In genomic region chr11:35935133-35935532, GRCm38 (mm10) we compare ENCODE assay signal across 31 mouse cellular contexts. TPM values are rescaled to one million over a fixed set of nuclear protein-coding genes. Genes with fewer than 3 reads are reported as not detected.
A peak's percentile ranks its signal among the peaks of the same experiment; 100 is the strongest.
DNase-seq lines count a peak whose midpoint lies in the region; ATAC-seq and TF ChIP-seq lines count a peak whose summit lies in the region.
"Had no signal": no experiment of that assay in that cellular context is flagged by ENCODE, and none has a peak within 500 bp of the region (broad histone marks: within the 10 kb centered on the region; RNA-seq: fewer than 3 reads in every experiment).

No protein-coding gene starts in this region.

- no peaks in the 10 kb centered on the region for H3K9me3 ChIP-seq in hindbrain, embryonic 10.5 days
- H3K9me3 ChIP-seq in hindbrain, embryonic 14.5 days (ENCODE audit: control insufficient read depth, low read length): no peaks in the 10 kb centered on the region
- H3K9me3 ChIP-seq in kidney, embryonic 15.5 days (replicated peaks): no peaks in the 10 kb centered on the region
- H3K9me3 ChIP-seq in midbrain, embryonic 10.5 days (replicated peaks): no peaks in the 10 kb centered on the region
- H3K9me3 ChIP-seq in midbrain, embryonic 15.5 days: no peaks in the 10 kb centered on the region
- H3K9me3 ChIP-seq: embryonic facial prominence, embryonic 12.5 days; embryonic facial prominence, embryonic 15.5 days; forebrain, embryonic 13.5 days; heart, embryonic 10.5 days; heart, embryonic 13.5 days; hindbrain, embryonic 12.5 days had no signal

- WGBS in hindbrain, embryonic 10.5 days: 100% methylated on average over 1 of the region's 1 CpGs
- WGBS in hindbrain, embryonic 14.5 days: 96% methylated on average over 1 of the region's 1 CpGs
- 83% methylated on average over 1 of the region's 1 CpGs for WGBS in kidney, embryonic 15.5 days
- WGBS in midbrain, embryonic 10.5 days: 96% methylated on average over 1 of the region's 1 CpGs
- 100% methylated on average over 1 of the region's 1 CpGs for WGBS in midbrain, embryonic 15.5 days

- H3K4me1 ChIP-seq in hindbrain, embryonic 10.5 days (replicated peaks): peaks cover 74% of the 10 kb centered on the region
- H3K4me1 ChIP-seq in hindbrain, embryonic 14.5 days (replicated peaks; ENCODE audit: control insufficient read depth, insufficient read depth, low read length): peaks cover 24% of the 10 kb centered on the region; the same call in 1 of the 2 replicates
- H3K4me1 ChIP-seq in kidney, embryonic 15.5 days: peaks cover 84% of the 10 kb centered on the region
- peaks cover 65% of the 10 kb centered on the region for H3K4me1 ChIP-seq in midbrain, embryonic 10.5 days
- peaks cover 13% of the 10 kb centered on the region; the same call in 1 of the 2 replicates for H3K4me1 ChIP-seq in midbrain, embryonic 15.5 days

- H3K36me3 ChIP-seq in hindbrain, embryonic 10.5 days: no peaks in the 10 kb centered on the region
- H3K36me3 ChIP-seq in hindbrain, embryonic 14.5 days (replicated peaks; ENCODE audit: control insufficient read depth, insufficient read depth): no peaks in the 10 kb centered on the region
- no peaks in the 10 kb centered on the region for H3K36me3 ChIP-seq in kidney, embryonic 15.5 days
- no peaks in the 10 kb centered on the region for H3K36me3 ChIP-seq in midbrain, embryonic 10.5 days
- no peaks in the 10 kb centered on the region for H3K36me3 ChIP-seq in midbrain, embryonic 15.5 days (replicated peaks)
- H3K36me3 ChIP-seq: embryonic facial prominence, embryonic 12.5 days; embryonic facial prominence, embryonic 15.5 days; heart, embryonic 10.5 days; heart, embryonic 13.5 days; hindbrain, embryonic 12.5 days had no signal

- no peak for TF ChIP-seq CTCF in layer of hippocampus, adult 2 months (conservative IDR thresholded peaks at IDR 0.05)

- H3K27ac ChIP-seq in hindbrain, embryonic 10.5 days: peak overlapping the region; percentile 42; the same call in 1 of the 2 replicates
- H3K27ac ChIP-seq in hindbrain, embryonic 14.5 days: no peak overlapping the region
- peak overlapping the region; percentile 65 for H3K27ac ChIP-seq in kidney, embryonic 15.5 days
- H3K27ac ChIP-seq in layer of hippocampus, adult 2 months: peak overlapping the region; percentile 2; the same call in 1 of the 2 replicates
- H3K27ac ChIP-seq in midbrain, embryonic 10.5 days (replicated peaks): peak overlapping the region; percentile 85
- H3K27ac ChIP-seq in midbrain, embryonic 15.5 days: no peak overlapping the region
- H3K27ac ChIP-seq: embryonic facial prominence, embryonic 12.5 days; embryonic facial prominence, embryonic 15.5 days; forebrain, embryonic 13.5 days; heart, adult 2 months; heart, embryonic 10.5 days; heart, embryonic 13.5 days; hindbrain, embryonic 12.5 days had no signal

- no peak overlapping the region for H3K4me3 ChIP-seq in hindbrain, embryonic 10.5 days
- H3K4me3 ChIP-seq in hindbrain, embryonic 14.5 days (replicated peaks; ENCODE audit: low read length): no peak overlapping the region
- H3K4me3 ChIP-seq in kidney, embryonic 15.5 days (replicated peaks): no peak overlapping the region
- H3K4me3 ChIP-seq in layer of hippocampus, adult 2 months: no peak overlapping the region
- no peak overlapping the region for H3K4me3 ChIP-seq in midbrain, embryonic 10.5 days
- no peak overlapping the region for H3K4me3 ChIP-seq in midbrain, embryonic 15.5 days
- H3K4me3 ChIP-seq: embryonic facial prominence, embryonic 12.5 days; embryonic facial prominence, embryonic 15.5 days; forebrain, embryonic 13.5 days; heart, adult 2 months; heart, embryonic 10.5 days; heart, embryonic 13.5 days; hindbrain, embryonic 12.5 days had no signal

- ATAC-seq in hindbrain, embryonic 14.5 days (ENCODE audit: low FRiP score): no peak
- ATAC-seq in kidney, embryonic 15.5 days (replicated peaks; ENCODE audit: low FRiP score): no peak
- no peak for ATAC-seq in midbrain, embryonic 15.5 days (replicated peaks)
- ATAC-seq: forebrain, embryonic 13.5 days; forebrain, embryonic 16.5 days; hindbrain, embryonic 16.5 days had no signal

- no peak for DNase-seq in hindbrain, embryonic 10.5 days (ENCODE audit: low spot score)
- DNase-seq in hindbrain, embryonic 14.5 days (ENCODE audit: low spot score): no peak
- DNase-seq in kidney, adult 8-10 months: no peak
- DNase-seq in layer of hippocampus, adult 2 months (ENCODE audit: low spot score in 2 of 2): no peak
- DNase-seq in layer of hippocampus, postnatal 25 days (ENCODE audit: extremely low spot score in 1 of 2, low spot score in 1 of 2): no peak
- DNase-seq in midbrain, embryonic 10.5 days (ENCODE audit: low spot score): no peak
- DNase-seq: adrenal gland, adult 2 months; adrenal gland, postnatal 14 days; B cell, adult 2 months; cerebellum, adult 11 months; cerebellum, adult 2 months; cerebellum, adult 9-11 months; cerebellum, postnatal 25 days; gastrocnemius, postnatal 10 days; gastrocnemius, postnatal 36 days; heart, adult 2 months; heart, postnatal 14 days; heart, postnatal 4 days had no signal

- H3K9ac ChIP-seq in hindbrain, embryonic 14.5 days: no peak overlapping the region
- H3K9ac ChIP-seq in kidney, embryonic 15.5 days: no peak overlapping the region
- no peak overlapping the region for H3K9ac ChIP-seq in midbrain, embryonic 15.5 days
- H3K9ac ChIP-seq: embryonic facial prominence, embryonic 12.5 days; embryonic facial prominence, embryonic 15.5 days; forebrain, embryonic 13.5 days; heart, embryonic 13.5 days; hindbrain, embryonic 12.5 days had no signal

- H3K27me3 ChIP-seq in hindbrain, embryonic 10.5 days (ENCODE audit: insufficient read depth, poor library complexity, severe bottlenecking): no peaks in the 10 kb centered on the region
- H3K27me3 ChIP-seq in hindbrain, embryonic 14.5 days (ENCODE audit: control insufficient read depth, insufficient read depth, low read length): no peaks in the 10 kb centered on the region
- no peaks in the 10 kb centered on the region for H3K27me3 ChIP-seq in kidney, embryonic 15.5 days
- H3K27me3 ChIP-seq in midbrain, embryonic 10.5 days (ENCODE audit: low read depth, poor library complexity, severe bottlenecking): no peaks in the 10 kb centered on the region
- H3K27me3 ChIP-seq in midbrain, embryonic 15.5 days (replicated peaks): no peaks in the 10 kb centered on the region
- H3K27me3 ChIP-seq: CH12.LX; embryonic facial prominence, embryonic 12.5 days; embryonic facial prominence, embryonic 15.5 days; forebrain, embryonic 13.5 days; heart, embryonic 13.5 days; hindbrain, embryonic 12.5 days had no signal

- H3K4me2 ChIP-seq in hindbrain, embryonic 14.5 days (replicated peaks): no peak overlapping the region
- no peak overlapping the region for H3K4me2 ChIP-seq in kidney, embryonic 15.5 days
- no peak overlapping the region for H3K4me2 ChIP-seq in midbrain, embryonic 15.5 days
- H3K4me2 ChIP-seq: embryonic facial prominence, embryonic 12.5 days; embryonic facial prominence, embryonic 15.5 days; forebrain, embryonic 13.5 days; heart, embryonic 13.5 days; hindbrain, embryonic 12.5 days had no signal

RNA-seq across cellular contexts. Expression of gene Wwc1, which starts 45.2 kb away (rescaled TPM):
- polyA plus RNA-seq in hindbrain, embryonic 10.5 days (2016; fragmentation: Nextera tagmentation; extraction: Ambion mirVana): 3.9 and 4.9 TPM in 2 replicates
- polyA plus RNA-seq in hindbrain, embryonic 14.5 days (2014; fragmentation: Nextera tagmentation; extraction: Ambion mirVana): 9.3 and 10.1 TPM in 2 replicates
- polyA plus RNA-seq in kidney, embryonic 15.5 days (2015; fragmentation: Nextera tagmentation; extraction: Ambion mirVana): 6.9 and 7.1 TPM in 2 replicates
- total RNA-seq in layer of hippocampus, adult 2 months (2021): 100 to 1,000 TPM in 1 of 2 experiments, 10 to 100 TPM in 1; 99.6 to 107 TPM
- 100 to 1,000 TPM; 101 to 122 TPM for total RNA-seq in layer of hippocampus, postnatal 25 days (2021)
- polyA plus RNA-seq in midbrain, embryonic 10.5 days (2016; fragmentation: Nextera tagmentation; extraction: Ambion mirVana): 5.0 and 5.3 TPM in 2 replicates
- polyA plus RNA-seq in midbrain, embryonic 15.5 days (2015; fragmentation: Nextera tagmentation; extraction: Ambion mirVana): 13.2 and 18.1 TPM in 2 replicates
- total RNA-seq: common myeloid progenitor, adult 5-6 weeks; granulocyte monocyte progenitor cell, adult 5-6 weeks had no signal

Comparison
In these comparisons a context has a peak if more than half of its experiments do, and no peak if none do; other contexts are left out.
1. H3K27ac ChIP-seq: peak in hindbrain, embryonic 10.5 days (single experiment), kidney, embryonic 15.5 days (single experiment), layer of hippocampus, adult 2 months (single experiment) and midbrain, embryonic 10.5 days (single experiment); none in hindbrain, embryonic 14.5 days (single experiment) and midbrain, embryonic 15.5 days (single experiment).